Mouse (Mus musculus): Measurements from ENCODE around the gene Slk.
"Not testable (repeated sequence)": the region's sequence is repeated elsewhere in the genome, so short reads cannot be mapped to it uniquely, and the experiment has no call there.

The Slk gene

DNA sequence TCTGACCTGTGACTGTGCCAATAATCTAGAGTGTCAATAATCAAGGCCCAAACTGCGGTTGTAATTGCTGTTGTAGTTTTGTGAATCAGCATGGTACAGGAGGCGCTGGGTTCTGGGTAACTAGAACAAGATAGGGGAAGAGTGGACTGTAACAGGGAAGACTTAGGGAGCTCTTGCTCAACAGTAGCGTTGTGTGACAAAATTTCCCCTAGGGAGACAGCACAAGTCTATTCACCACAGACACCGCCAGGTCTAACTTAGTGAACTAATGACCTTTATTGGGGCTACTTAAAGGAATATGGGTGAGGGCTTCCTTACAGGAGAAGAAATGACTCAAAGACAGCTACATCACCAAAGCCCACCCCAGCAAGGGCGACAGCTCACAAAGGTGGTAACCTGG, 9.4 kb upstream of the Slk start:
- no peak for DNase-seq (ENCODE audit: low read depth, low spot score)

- not testable (repeated sequence) for DNase-seq (ENCODE audit: low read depth, low spot score)
Observed at GRCm38 (mm10) chr19:47571981-47572380, 7.5 kb upstream of the Slk start.

DNA sequence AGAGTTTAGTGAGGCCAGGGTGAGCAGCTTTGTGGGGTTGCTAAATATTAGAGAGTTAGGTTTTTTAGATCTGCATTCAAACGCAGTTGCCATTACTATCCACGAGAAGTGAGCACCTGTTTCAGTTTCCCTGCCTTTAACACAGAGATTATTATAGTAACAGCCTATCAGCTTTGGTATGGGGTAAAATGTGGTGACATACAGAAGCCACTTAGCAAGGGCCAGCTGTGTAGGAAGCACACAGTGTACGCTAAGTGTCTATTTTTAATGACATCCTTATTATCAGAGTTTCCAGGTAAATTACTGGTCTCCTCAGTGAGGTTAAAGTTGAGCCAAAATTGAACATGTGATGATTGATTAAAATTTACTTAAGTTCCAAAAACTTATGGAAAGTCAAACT, 5.8 kb upstream of the Slk start:
- no peak for DNase-seq (ENCODE audit: low read depth, low spot score)

GRCm38 (mm10) chr19:47578581-47579224, 775 bp upstream of the Slk start:
- DNase-seq (ENCODE audit: low read depth, low spot score), result no peak

DNA sequence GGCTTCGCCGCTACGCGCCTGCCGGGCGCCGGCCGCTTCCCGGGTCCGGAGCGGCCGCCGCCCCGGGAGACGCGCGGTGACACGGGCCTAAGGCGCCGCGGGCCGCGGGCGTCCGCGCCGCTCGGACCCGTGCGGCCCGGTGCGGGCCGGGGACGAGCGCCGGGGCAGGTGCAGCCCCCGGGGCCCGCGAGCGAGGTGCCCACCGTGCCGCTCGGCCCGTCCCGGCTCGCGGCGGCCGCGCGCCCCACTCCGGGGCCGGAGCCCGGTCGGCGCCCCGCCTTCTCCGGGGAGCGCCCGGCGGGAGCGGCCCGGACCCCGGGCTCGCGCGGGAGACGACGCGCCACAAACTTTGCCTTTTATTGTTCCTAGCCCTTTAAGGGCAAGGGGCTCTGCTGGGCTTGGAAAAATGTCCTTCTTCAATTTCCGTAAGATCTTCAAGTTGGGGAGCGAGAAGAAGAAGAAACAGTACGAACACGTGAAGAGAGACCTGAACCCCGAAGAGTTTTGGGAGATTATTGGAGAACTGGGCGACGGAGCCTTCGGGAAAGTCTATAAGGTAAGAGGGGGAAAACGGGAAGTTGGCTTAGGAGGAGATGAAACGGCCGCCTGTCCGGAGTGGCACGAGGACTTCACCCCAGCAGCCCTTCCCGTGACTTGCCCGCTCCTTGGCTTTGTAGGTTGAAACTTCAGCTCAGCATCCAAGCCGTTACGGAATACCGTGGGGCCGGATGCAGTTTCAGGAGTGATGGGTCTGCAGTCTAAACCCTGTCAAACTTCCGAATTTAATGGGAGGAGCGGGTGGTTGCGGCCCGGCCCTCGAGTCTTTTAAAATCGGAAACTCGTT, 532 bp downstream of the Slk start:
- no peak for DNase-seq (ENCODE audit: low read depth, low spot score)

DNA sequence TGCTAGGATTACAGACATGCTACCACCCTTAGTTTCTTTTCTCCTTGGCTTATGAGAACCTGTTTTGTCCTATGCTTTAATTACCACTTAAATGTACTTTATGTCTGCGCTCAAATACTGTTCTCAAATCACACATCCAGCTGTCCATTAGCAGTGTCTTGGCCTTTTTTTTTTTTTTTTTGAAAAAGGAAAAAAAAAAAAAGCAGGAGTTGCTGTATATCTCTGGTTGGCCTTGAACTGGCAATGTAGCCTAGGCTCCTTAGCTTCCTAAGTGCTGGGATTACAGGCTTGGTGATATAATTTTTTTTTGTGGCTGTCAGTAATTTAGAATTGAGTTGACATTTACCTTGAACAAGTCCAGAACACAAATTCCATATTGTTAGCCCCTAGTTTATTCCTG, 6.3 kb downstream of the Slk start:
- no peak for DNase-seq (ENCODE audit: low read depth, low spot score)

DNA sequence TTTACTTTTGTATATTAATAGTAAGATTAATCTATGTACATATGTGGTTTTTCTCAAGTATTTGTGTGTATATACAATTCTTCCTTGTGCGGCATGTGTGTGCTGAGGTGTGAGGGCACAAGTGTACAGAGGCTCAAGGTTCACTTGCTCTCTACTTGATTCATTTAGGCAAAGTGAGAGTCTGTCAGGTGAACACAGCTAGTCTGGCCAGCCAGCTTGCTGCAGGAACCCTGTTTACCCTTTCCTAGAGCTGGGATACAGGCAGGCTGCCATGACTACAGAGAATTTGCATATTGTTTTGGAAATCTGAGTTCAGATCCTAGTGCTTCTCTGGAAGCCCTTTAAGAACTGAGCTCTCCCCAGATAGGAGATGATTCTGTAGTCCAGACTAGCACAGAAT, 7.5 kb downstream of the Slk start:
- DNase-seq (ENCODE audit: low read depth, low spot score), result no peak

- peak; percentile 30 for DNase-seq (ENCODE audit: low read depth, low spot score)
Observed at GRCm38 (mm10) chr19:47608513-47608912, 29.0 kb downstream of the Slk start.

GRCm38 (mm10) chr19:47613442-47613841, 34.0 kb downstream of the Slk start:
- peak; percentile 30 for DNase-seq (ENCODE audit: low read depth, low spot score)

- no peak for DNase-seq (ENCODE audit: low read depth, low spot score)
Observed at GRCm38 (mm10) chr19:47621478-47621877, 42.0 kb downstream of the Slk start.

GRCm38 (mm10) chr19:47624940-47625711, 45.6 kb downstream of the Slk start:
- DNase-seq (ENCODE audit: low read depth, low spot score), result peak; percentile 72

DNA sequence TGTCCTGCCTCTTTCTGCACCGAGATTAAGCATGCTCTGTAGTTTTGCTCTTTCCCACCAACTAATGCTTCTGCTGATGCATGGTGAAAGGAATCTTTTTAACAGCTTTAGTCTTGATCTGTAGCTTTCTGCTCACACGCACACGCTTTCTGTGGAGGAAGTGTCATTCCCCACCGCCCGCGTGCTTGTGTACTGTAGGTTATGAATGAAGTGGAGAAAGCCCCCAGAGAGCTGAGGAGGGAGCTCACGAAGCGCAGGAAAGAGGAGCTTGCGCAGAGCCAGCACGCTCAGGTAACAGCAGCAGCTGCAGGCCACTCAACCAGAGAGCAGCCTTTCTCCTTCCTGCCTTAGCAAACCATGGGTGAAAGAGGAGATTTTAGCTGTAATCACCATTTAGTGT, 48.0 kb downstream of the Slk start:
- DNase-seq (ENCODE audit: low read depth, low spot score), result peak; percentile 56

GRCm38 (mm10) chr19:47629068-47629467, 49.6 kb downstream of the Slk start:
- no peak for DNase-seq (ENCODE audit: low read depth, low spot score)

DNA sequence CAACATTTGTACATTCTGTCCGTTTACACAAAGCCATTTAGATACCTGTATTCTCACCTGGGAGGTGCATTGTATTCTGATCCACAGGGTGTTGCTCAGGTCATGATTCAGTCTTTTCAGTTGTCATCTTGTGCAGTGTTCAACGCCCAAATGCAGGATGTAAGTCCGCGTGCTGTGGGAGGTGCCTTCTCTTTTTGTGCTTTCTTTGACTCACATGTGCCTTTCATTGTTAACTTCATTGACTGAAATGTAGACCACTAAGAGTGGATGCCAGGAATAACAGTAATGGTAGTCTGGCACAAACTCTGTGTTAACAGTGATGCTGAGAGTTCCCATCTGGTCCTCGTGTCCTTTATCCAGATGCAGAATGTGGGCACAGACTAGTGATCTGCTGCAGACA, 50.9 kb downstream of the Slk start:
- no peak for DNase-seq (ENCODE audit: low read depth, low spot score)

- DNase-seq (ENCODE audit: low read depth, low spot score), result no peak
Observed at GRCm38 (mm10) chr19:47631799-47632198, 52.3 kb downstream of the Slk start.

DNA sequence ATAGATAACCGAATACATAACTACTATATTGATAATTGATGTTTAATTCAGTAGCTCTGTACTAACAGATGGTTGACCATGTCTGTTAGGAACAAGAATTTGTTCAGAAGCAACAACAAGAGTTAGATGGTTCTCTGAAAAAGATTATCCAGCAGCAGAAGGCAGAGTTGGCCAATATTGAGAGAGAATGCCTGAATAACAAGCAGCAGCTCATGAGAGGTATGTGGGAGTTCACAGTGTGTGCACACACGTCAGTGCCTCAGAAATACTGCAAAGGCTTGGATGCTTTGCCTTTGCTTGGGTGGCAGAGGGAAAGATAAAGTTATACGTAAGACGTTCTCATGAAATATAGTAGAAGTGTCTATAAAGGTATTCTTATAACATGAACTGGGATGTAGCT, 55.9 kb downstream of the Slk start:
- DNase-seq (ENCODE audit: low read depth, low spot score), result peak; percentile 76

DNA sequence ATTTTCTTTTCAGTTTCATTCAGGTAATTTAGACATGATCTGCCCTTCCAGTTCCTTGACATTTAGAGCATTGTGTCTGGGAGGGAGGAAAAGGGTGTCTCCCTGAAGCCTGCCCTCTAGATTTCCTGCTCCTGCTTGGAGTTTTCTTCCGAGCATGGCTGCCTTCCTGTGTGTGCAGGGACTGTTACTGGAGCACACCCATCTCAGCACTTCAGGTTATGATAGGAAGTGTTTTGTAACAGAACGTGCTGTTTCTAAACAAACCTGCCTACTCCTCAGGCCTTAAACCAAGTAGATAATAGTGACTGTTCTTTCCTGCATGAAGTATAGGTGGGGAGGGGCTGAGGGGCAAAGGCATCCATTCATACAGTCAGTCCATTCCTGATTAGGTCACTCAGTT, 64.4 kb downstream of the Slk start:
- DNase-seq (ENCODE audit: low read depth, low spot score), result no peak

- peak; percentile 91 for DNase-seq (ENCODE audit: low read depth, low spot score)
Observed at GRCm38 (mm10) chr19:47645583-47645982, 66.1 kb downstream of the Slk start.

DNA sequence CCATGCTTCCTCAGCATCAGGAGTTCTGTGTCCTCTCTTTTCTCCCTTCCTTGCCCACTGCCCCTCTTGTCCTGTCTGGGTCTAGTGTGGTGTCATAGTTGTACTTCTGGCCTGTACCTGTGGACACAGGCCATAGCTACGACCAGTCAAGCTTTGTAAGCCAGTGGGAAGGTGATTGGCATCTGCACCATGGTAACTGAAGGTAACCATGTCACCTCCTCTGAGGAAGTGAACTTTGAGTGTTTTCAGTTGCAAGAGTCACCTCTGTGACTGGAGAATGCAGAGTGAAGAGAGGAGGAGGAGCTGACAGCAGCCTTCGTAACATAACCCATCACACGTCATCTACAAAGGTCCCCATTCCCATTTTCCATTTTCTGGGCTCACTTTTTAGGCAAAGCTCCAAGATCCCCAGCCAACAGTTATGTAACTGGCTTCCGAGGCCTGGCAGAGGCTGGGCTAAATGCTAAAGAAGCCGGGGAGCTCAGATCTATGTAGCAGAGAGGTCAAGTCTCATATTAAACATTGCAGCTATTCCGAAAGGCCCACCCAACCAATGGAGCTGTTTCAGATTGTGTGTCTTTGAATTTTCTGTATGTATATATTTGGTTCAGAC, 67.1 kb downstream of the Slk start:
- peak; percentile 55 for DNase-seq (ENCODE audit: low read depth, low spot score)

- no peak for DNase-seq (ENCODE audit: low read depth, low spot score)
Observed at GRCm38 (mm10) chr19:47649071-47649470, 69.6 kb downstream of the Slk start.

DNA sequence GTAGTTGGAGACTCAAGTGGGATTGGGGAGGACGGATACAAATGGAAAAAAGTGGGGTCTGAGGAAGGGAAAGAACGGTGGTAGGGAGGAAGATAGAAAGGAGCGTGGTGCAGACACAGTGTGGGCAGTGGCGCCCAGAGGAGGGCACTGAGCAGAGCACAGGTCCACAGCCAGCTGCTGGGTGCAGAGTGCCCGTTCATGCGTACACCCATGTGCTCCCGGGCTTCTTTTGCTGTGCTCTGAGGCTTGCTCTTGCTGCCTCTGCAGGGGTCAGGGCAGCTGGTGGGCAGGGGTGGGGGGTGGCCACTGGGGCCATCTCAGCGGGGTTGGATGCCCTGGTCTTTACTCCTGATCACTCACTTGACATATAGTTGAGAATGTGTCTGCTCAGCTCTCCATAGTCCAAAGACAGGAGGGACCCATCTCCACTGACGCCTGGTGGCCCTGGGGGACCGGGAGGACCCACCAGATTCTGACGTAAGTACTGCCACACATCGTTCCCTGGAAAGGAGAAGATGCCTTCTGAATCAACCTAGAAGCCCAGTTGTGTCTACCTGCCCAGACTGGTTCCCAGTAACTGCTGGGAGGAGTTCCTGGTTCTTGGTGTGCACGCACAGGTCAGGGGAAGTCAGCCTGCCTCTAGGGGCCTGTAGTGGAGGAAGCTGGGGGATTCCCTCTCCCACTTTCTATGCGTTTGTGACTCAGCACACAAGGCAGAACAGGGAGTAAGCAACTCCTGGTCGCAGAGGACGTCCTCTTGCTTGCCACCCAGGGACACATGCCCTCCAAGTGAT, 71.1 kb downstream of the Slk start:
- no peak for DNase-seq (ENCODE audit: low read depth, low spot score)
